ENCODE assay signal across 9 mouse cellular contexts in the genomic region with DNA sequence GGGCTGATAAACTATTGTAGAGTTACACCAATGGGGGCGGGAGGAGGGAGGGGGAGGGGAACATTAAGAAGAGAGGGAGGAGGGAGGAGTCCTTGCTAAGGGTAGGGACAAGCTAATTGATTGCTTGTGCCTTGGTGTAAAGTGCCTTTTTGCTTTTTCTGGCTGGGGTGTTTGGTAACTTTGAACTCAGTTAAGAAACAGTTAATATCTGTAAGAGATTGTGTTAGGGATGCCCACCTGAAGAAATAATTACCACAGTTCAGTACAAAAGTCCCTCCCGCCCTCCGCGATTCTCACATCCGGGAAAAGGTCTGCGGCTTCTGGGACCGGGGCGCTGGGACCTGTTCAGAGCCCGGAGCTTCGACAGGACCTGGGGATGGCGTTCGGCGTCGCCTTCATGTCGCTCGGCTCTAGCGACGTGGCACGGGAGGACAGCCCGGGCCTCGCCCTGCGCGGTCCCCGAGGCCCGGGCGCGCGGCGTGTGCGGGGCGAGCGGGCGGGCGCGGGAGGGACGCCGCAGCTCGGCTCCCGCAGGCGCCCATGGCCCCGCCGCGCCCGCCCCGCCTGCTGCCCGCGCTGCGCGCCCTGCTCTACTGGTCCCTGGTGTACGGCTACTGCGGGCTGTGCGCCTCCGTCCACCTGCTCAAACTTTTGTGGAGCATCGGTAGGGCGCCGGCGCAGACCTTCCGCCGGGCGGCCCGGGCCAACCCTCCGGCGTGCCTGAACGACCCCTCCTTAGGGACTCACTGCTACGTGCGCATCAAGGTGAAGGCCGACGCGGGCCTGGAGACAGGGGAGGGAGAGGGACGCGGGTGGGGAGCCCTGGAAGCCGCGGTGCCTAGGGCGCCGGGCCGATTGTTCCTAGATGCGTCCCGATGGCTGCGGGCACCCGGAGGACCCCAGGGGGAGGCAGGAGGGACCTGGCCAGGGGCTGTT. TPM values are rescaled to one million over a fixed set of nuclear protein-coding genes. Genes with fewer than 3 reads are reported as not detected.
A peak's percentile ranks its signal among the peaks of the same experiment; 100 is the strongest.
DNase-seq lines count a peak whose midpoint lies in the region; ATAC-seq and TF ChIP-seq lines count a peak whose summit lies in the region.
"Had no signal": no experiment of that assay in that cellular context is flagged by ENCODE, and none has a peak within 500 bp of the region (broad histone marks: within the 10 kb centered on the region; RNA-seq: fewer than 3 reads in every experiment).

No protein-coding gene starts in this region.

- no peak for TF ChIP-seq EP300 in ES-Bruce4 (IDR thresholded peaks at IDR 0.05; ENCODE audit: insufficient read depth, low read depth, low read length)
- no peak for TF ChIP-seq EP300 in stomach, postnatal 0 days (optimal IDR thresholded peaks at IDR 0.05)

- WGBS in heart, embryonic 14.5 days, result under 1% methylated on average over 80 of the region's 80 CpGs
- WGBS in midbrain, embryonic 12.5 days, result under 1% methylated on average over 77 of the region's 80 CpGs
- under 1% methylated on average over 65 of the region's 80 CpGs for WGBS in stomach, postnatal 0 days

- H3K4me2 ChIP-seq in heart, embryonic 14.5 days (ENCODE audit: low read length), result peak overlapping the region; percentile 100
- H3K4me2 ChIP-seq in midbrain, embryonic 12.5 days (replicated peaks), result peak overlapping the region; percentile 99
- peak overlapping the region; percentile 76 for H3K4me2 ChIP-seq in stomach, postnatal 0 days (replicated peaks; ENCODE audit: low read depth)

- no peaks in the 10 kb centered on the region for H3K36me3 ChIP-seq in ES-Bruce4 (ENCODE audit: control insufficient read depth, insufficient read depth, low read length, poor library complexity, severe bottlenecking)
- H3K36me3 ChIP-seq in heart, embryonic 14.5 days (ENCODE audit: control insufficient read depth, insufficient read depth, low read length), result no peaks in the 10 kb centered on the region
- H3K36me3 ChIP-seq in midbrain, embryonic 12.5 days, result no peaks in the 10 kb centered on the region
- H3K36me3 ChIP-seq in stomach, postnatal 0 days (ENCODE audit: control insufficient read depth, insufficient read depth, low read length), result no peaks in the 10 kb centered on the region

- 0 out of 2 replicates have a peak, but pooled peaks cover 3% of the 10 kb centered on the region for H3K27me3 ChIP-seq in ES-Bruce4 (ENCODE audit: control insufficient read depth, insufficient read depth, low read length, poor library complexity, severe bottlenecking)
- H3K27me3 ChIP-seq in heart, embryonic 14.5 days (ENCODE audit: control insufficient read depth, insufficient read depth, low read length), result peaks cover 23% of the 10 kb centered on the region
- H3K27me3 ChIP-seq in midbrain, embryonic 12.5 days, result peaks cover 34% of the 10 kb centered on the region
- H3K27me3 ChIP-seq in stomach, postnatal 0 days (ENCODE audit: control insufficient read depth, insufficient read depth, low read length), result no peaks in the 10 kb centered on the region; the same call in 1 of the 2 replicates

- peaks cover 2% of the 10 kb centered on the region for H3K4me1 ChIP-seq in ES-Bruce4 (ENCODE audit: control insufficient read depth, insufficient read depth, low read length)
- H3K4me1 ChIP-seq in heart, embryonic 14.5 days (ENCODE audit: control insufficient read depth in 2 of 2, insufficient read depth in 2 of 2, low read length in 2 of 2), result peaks cover 2 to 13% of the 10 kb centered on the region in 2 experiments; a peak in 1 of 4 replicates
- peaks cover 12% of the 10 kb centered on the region for H3K4me1 ChIP-seq in midbrain, embryonic 12.5 days
- H3K4me1 ChIP-seq in stomach, postnatal 0 days (replicated peaks; ENCODE audit: control insufficient read depth, insufficient read depth), result no peaks in the 10 kb centered on the region

- no peaks in the 10 kb centered on the region for H3K9me3 ChIP-seq in ES-Bruce4 (replicated peaks; ENCODE audit: control insufficient read depth, insufficient read depth, low read length, poor library complexity, severe bottlenecking)
- no peaks in the 10 kb centered on the region for H3K9me3 ChIP-seq in heart, embryonic 14.5 days (ENCODE audit: control insufficient read depth, low read length)
- no peaks in the 10 kb centered on the region; the same call in 1 of the 2 replicates for H3K9me3 ChIP-seq in midbrain, embryonic 12.5 days
- no peaks in the 10 kb centered on the region for H3K9me3 ChIP-seq in stomach, postnatal 0 days (ENCODE audit: control insufficient read depth, low read length)

- peak overlapping the region; percentile 60 for H3K4me3 ChIP-seq in ES-Bruce4 (ENCODE audit: low read depth, low read length)
- H3K4me3 ChIP-seq in heart, embryonic 14.5 days (ENCODE audit: control insufficient read depth in 1 of 2, insufficient read depth in 1 of 2, low read depth in 1 of 2, low read length in 2 of 2), result peak overlapping the region; percentile 55 to 58
- H3K4me3 ChIP-seq in midbrain, embryonic 12.5 days, result peak overlapping the region; percentile 65
- peak overlapping the region; percentile 48 for H3K4me3 ChIP-seq in stomach, postnatal 0 days (ENCODE audit: low read depth, low read length)

- TF ChIP-seq POLR2A in ES-Bruce4 (IDR thresholded peaks at IDR 0.05; ENCODE audit: insufficient read depth, low read length), result no peak

- no peak for TF ChIP-seq CTCF in ES-Bruce4 (IDR thresholded peaks at IDR 0.05; ENCODE audit: low read depth, low read length)
- no peak for TF ChIP-seq CTCF in stomach, postnatal 0 days (IDR thresholded peaks at IDR 0.05; ENCODE audit: low read depth)

- no peak overlapping the region for H3K27ac ChIP-seq in ES-Bruce4 (ENCODE audit: insufficient read depth, low read length)
- no peak overlapping the region for H3K27ac ChIP-seq in heart, embryonic 14.5 days (replicated peaks in 1 of 2; ENCODE audit: control insufficient read depth in 1 of 2, insufficient read depth in 1 of 2, low read depth in 2 of 2, low read length in 2 of 2)
- H3K27ac ChIP-seq in midbrain, embryonic 12.5 days (replicated peaks), result no peak overlapping the region
- peak overlapping the region; percentile 56; the same call in 1 of the 2 replicates for H3K27ac ChIP-seq in stomach, postnatal 0 days (replicated peaks)

- no peak for DNase-seq in frontal cortex, adult 2 months (ENCODE audit: extremely low spot score in 1 of 2, low spot score in 1 of 2)
- DNase-seq in cerebellum, adult 9-11 months, result peak; percentile 69
- peak; percentile 25 to 51 for DNase-seq in layer of hippocampus, postnatal 25 days (ENCODE audit: extremely low spot score in 1 of 2, low spot score in 1 of 2)
- DNase-seq in stomach, postnatal 0 days (ENCODE audit: low spot score), result peak; percentile 54

- peak overlapping the region; percentile 74 for H3K9ac ChIP-seq in ES-Bruce4 (ENCODE audit: low read depth, poor library complexity, severe bottlenecking)
- H3K9ac ChIP-seq in heart, embryonic 14.5 days (ENCODE audit: low read length), result peak overlapping the region; percentile 69
- H3K9ac ChIP-seq in midbrain, embryonic 12.5 days (replicated peaks), result peak overlapping the region; percentile 58
- peak overlapping the region; percentile 70 for H3K9ac ChIP-seq in stomach, postnatal 0 days (ENCODE audit: low read length)

- peak; percentile 21 for ATAC-seq in frontal cortex, adult (ENCODE audit: low TSS enrichment)
- peak; percentile 50 for ATAC-seq in heart, embryonic 14.5 days (ENCODE audit: insufficient number of reproducible peaks, insufficient read depth, low FRiP score, low read depth)
- peak; percentile 85 for ATAC-seq in midbrain, embryonic 12.5 days (ENCODE audit: low FRiP score, low read depth)
- ATAC-seq in stomach, postnatal 0 days (ENCODE audit: low FRiP score, low TSS enrichment), result peak; percentile 72

RNA-seq across cellular contexts. Expression of gene Ephx4, which starts 0.7 kb away (rescaled TPM):
- 72.8 and 77.9 TPM in 2 replicates for polyA plus RNA-seq in frontal cortex, adult 2 months (2012; rRNA removed)
- polyA plus RNA-seq in ES-Bruce4 (2011; ENCODE audit: insufficient read depth, insufficient read length, low read depth, missing spikeins), result 1.7 and 2.2 TPM in 2 replicates
- 1.4 and 2.0 TPM in 2 replicates for polyA plus RNA-seq in heart, embryonic 14.5 days (2014; fragmentation: Nextera tagmentation; extraction: Ambion mirVana)
- total RNA-seq in layer of hippocampus, postnatal 25 days (2021), result 10 to 100 TPM; 50.8 to 57.2 TPM
- polyA plus RNA-seq in midbrain, embryonic 12.5 days (2016; fragmentation: Nextera tagmentation; extraction: Ambion mirVana), result 0.83 and 0.84 TPM in 2 replicates
- polyA plus RNA-seq in stomach, postnatal 0 days (2015; fragmentation: Nextera tagmentation; extraction: Ambion mirVana), result 4.7 and 6.1 TPM in 2 replicates

RNA-seq across cellular contexts. Expression of gene Lpcat2b, which starts 28.1 kb away (rescaled TPM):
- polyA plus RNA-seq in frontal cortex, adult 2 months (2012; rRNA removed), result 0.08 TPM in 1 of 2 replicates, not detected in the other
- polyA plus RNA-seq in ES-Bruce4 (2011; ENCODE audit: insufficient read depth, insufficient read length, low read depth, missing spikeins), result not detected in 2 replicates
- not detected in 2 replicates for polyA plus RNA-seq in heart, embryonic 14.5 days (2014; fragmentation: Nextera tagmentation; extraction: Ambion mirVana)
- total RNA-seq in layer of hippocampus, postnatal 25 days (2021), result under 1 TPM; 0.22 to 0.26 TPM
- not detected in 2 replicates for polyA plus RNA-seq in midbrain, embryonic 12.5 days (2016; fragmentation: Nextera tagmentation; extraction: Ambion mirVana)
- not detected in 2 replicates for polyA plus RNA-seq in stomach, postnatal 0 days (2015; fragmentation: Nextera tagmentation; extraction: Ambion mirVana)
- polyA plus RNA-seq: large intestine, adult 2 months had no signal

RNA-seq across cellular contexts. Expression of gene Btbd8, which starts 34.5 kb away (rescaled TPM):
- polyA plus RNA-seq in frontal cortex, adult 2 months (2012; rRNA removed), result 53.7 and 54.1 TPM in 2 replicates
- 14.9 and 17.2 TPM in 2 replicates for polyA plus RNA-seq in ES-Bruce4 (2011; ENCODE audit: insufficient read depth, insufficient read length, low read depth, missing spikeins)
- polyA plus RNA-seq in heart, embryonic 14.5 days (2014; fragmentation: Nextera tagmentation; extraction: Ambion mirVana), result 3.8 and 4.9 TPM in 2 replicates
- total RNA-seq in layer of hippocampus, postnatal 25 days (2021), result 100 to 1,000 TPM; 106 to 107 TPM
- polyA plus RNA-seq in midbrain, embryonic 12.5 days (2016; fragmentation: Nextera tagmentation; extraction: Ambion mirVana), result 11.6 and 13.6 TPM in 2 replicates
- polyA plus RNA-seq in stomach, postnatal 0 days (2015; fragmentation: Nextera tagmentation; extraction: Ambion mirVana), result 2.2 and 2.3 TPM in 2 replicates

Comparison
In these comparisons a context has a peak if more than half of its experiments do, and no peak if none do; other contexts are left out.
1. ATAC-seq: peak in every context shown above with its lines; median percentile 85 in midbrain, embryonic 12.5 days; 72 in stomach, postnatal 0 days; 50 in heart, embryonic 14.5 days; 21 in frontal cortex, adult.
2. DNase-seq: peak in cerebellum, adult 9-11 months (single experiment), layer of hippocampus, postnatal 25 days (2 of 2) and stomach, postnatal 0 days (single experiment); none in frontal cortex, adult 2 months (0 of 2).
3. RNA of gene Ephx4, which starts 0.7 kb away (polyA plus RNA-seq): 72.8 to 77.9 TPM in frontal cortex, adult 2 months; 4.7 to 6.1 TPM in stomach, postnatal 0 days, 1.4 to 2.0 TPM in heart, embryonic 14.5 days, 1.7 to 2.2 TPM in ES-Bruce4 and 0.83 to 0.84 TPM in midbrain, embryonic 12.5 days; every median in the first group is over 10 times any median in the second.
4. Peak in every context shown above with its lines, with median percentiles within 50 percentile points of each other: H3K4me3 ChIP-seq, H3K9ac ChIP-seq and H3K4me2 ChIP-seq.